Comparison of ENCODE assay signal across 17 mouse cellular contexts in the genomic region with DNA sequence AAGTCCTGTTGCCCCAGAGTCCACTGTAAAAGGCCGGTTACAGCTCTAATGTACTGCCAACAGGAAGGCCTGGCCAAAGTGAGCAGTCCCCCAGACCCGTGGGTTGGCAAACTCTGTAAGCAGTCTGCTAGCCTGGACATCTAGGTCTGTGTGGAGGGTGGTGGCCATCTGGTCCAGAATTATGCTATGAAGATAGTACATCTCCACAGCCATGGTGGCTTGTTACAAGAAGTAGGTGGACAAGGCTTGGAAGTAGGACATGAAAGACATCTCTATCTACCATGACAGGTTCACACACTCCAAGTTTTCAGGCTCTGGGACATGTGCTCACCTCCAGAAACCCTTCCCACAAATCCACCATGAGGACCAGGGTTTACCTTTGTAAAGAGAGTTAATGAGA.
DNase-seq lines count a peak whose midpoint lies in the region.
"Had no signal": no experiment of that assay in that cellular context is flagged by ENCODE, and none has a peak within 500 bp of the region (broad histone marks: within the 10 kb centered on the region; RNA-seq: fewer than 3 reads in every experiment).

No protein-coding gene starts in this region.

- H3K27ac ChIP-seq in brown adipose tissue, adult 24 weeks (replicated peaks; ENCODE audit: low read depth, low read length), result peak overlapping the region; percentile 5; the same call in 1 of the 2 replicates
- H3K27ac ChIP-seq: embryonic facial prominence, embryonic 10.5 days; forebrain, embryonic 13.5 days; heart, embryonic 15.5 days; hindbrain, embryonic 15.5 days had no signal

- peak; percentile 90 for DNase-seq in heart, adult 11 months
- no peak for DNase-seq in heart, postnatal 14 days
- peak; percentile 45 for DNase-seq in kidney, adult 9 months
- DNase-seq in kidney, adult 8-10 months, result no peak
- peak; percentile 26 for DNase-seq in adipocyte (ENCODE audit: low spot score)
- no peak for DNase-seq in thymus, postnatal 10 days (ENCODE audit: low spot score in 2 of 2)
- DNase-seq: adrenal gland, postnatal 10 days; cerebellum, adult 11 months; cerebellum, adult 8-10 months; forebrain, postnatal 0 days; gastrocnemius, postnatal 36 days; heart, adult 18-20 months had no signal

- no peak overlapping the region for H3K4me3 ChIP-seq in brown adipose tissue, adult 24 weeks (ENCODE audit: insufficient read depth, low read depth, low read length)
- H3K4me3 ChIP-seq: embryonic facial prominence, embryonic 10.5 days; forebrain, embryonic 13.5 days; heart, embryonic 15.5 days; hindbrain, embryonic 15.5 days had no signal

- intact Hi-C loops in heart, postnatal 14 days (cut with DNase I), result loop anchor here (2.0 to 5.0 kb wide), 3 partner anchors 37 to 101 kb away; partner anchors contain the start of gene Mkln1

- peaks cover 45% of the 10 kb centered on the region for H3K4me1 ChIP-seq in brown adipose tissue, adult 24 weeks (ENCODE audit: control insufficient read depth, insufficient read depth, insufficient read length, low read length)

Comparison
In these comparisons a context has a peak if more than half of its experiments do, and no peak if none do; other contexts are left out.
1. DNase-seq: peak in heart, adult 11 months (single experiment), kidney, adult 9 months (single experiment) and adipocyte (single experiment); none in heart, postnatal 14 days (0 of 2), kidney, adult 8-10 months (0 of 2) and thymus, postnatal 10 days (0 of 2).